Mouse (Mus musculus) hindbrain, embryonic 15.5 days (tissue): ENCODE measurements around the gene Supt4a. TPM values are rescaled to one million over a fixed set of nuclear protein-coding genes. Genes with fewer than 3 reads are reported as not detected.

Experiments used
- ATAC-seq: fragments of 200-750 bp; cut with Nextera tagmentation; 2 replicates; pipeline ENCODE4 v1.8.0; 2017; ENCODE audit warnings: low read depth, moderate number of reproducible peaks, moderate TSS enrichment; ENCODE audit not compliant: low FRiP score
- H3K27ac ChIP-seq: fragments of 300-500 bp; sonication (generic); replicated peaks from 2 replicates; pipeline ENCODE4 v1.5.1; 2015; ENCODE audit warnings: mild to moderate bottlenecking, inconsistent platforms
- H3K27me3 ChIP-seq: fragments of 300-500 bp; sonication (generic); 2 replicates; pipeline ENCODE4 v1.6.1; 2015; ENCODE audit warnings: control low read depth, inconsistent platforms
- H3K36me3 ChIP-seq: fragments of 300-500 bp; sonication (generic); 2 replicates; pipeline ENCODE4 v1.6.1; 2015; ENCODE audit warnings: control low read depth, inconsistent platforms
- H3K4me1 ChIP-seq: fragments of 300-500 bp; sonication (generic); replicated peaks from 2 replicates; pipeline ENCODE4 v1.6.1; 2015; ENCODE audit warnings: control low read depth, inconsistent platforms
- H3K4me2 ChIP-seq: fragments of 300-500 bp; sonication (generic); 2 replicates; pipeline ENCODE4 v1.6.1; 2015; ENCODE audit warnings: moderate library complexity, mild to moderate bottlenecking, inconsistent platforms
- H3K4me3 ChIP-seq: fragments of 300-500 bp; sonication (generic); 2 replicates; pipeline ENCODE4 v1.5.1; 2015; ENCODE audit warnings: mild to moderate bottlenecking, inconsistent platforms
- H3K9ac ChIP-seq: fragments of 300-500 bp; sonication (generic); 2 replicates; pipeline ENCODE4 v1.6.1; 2015; ENCODE audit warnings: inconsistent platforms
- H3K9me3 ChIP-seq: fragments of 300-500 bp; sonication (generic); 2 replicates; pipeline ENCODE4 v1.6.1; 2016; ENCODE audit warnings: control low read depth, inconsistent platforms
- WGBS: fragments of 180-500 bp; shearing (Covaris S2); methylation state at CpG from one replicate; pipeline ENCODE4 v1.1.7; 2015; 5-methylcytosine and 5-hydroxymethylcytosine counted together
- polyA plus RNA-seq: library from polyadenylated mRNA; unstranded; fragments of >200 nt; fragmentation: Nextera tagmentation; extraction: Ambion mirVana; gene quantifications from 2 replicates; pipeline ENCODE4 v1.2.1, GENCODE M21; 2015

Gene Supt4a
- polyA plus RNA-seq, 1 experiment from 2014 or later: 130 TPM

GRCm38 (mm10) chr11:87762702-87763385 lies 25.5 kb downstream of the Supt4a start:
- H3K4me2 ChIP-seq: peak overlapping the region; percentile 96
- H3K36me3 ChIP-seq: peaks cover 13% of the 10 kb centered on the region
- WGBS: 40% methylated on average over 12 of the region's 12 CpGs
- ATAC-seq: no peak
- H3K27ac ChIP-seq: peak overlapping the region; percentile 83
- no peaks in the 10 kb centered on the region for H3K9me3 ChIP-seq
- peak overlapping the region; percentile 72 for H3K4me3 ChIP-seq
- H3K9ac ChIP-seq: peak overlapping the region; percentile 63
- H3K4me1 ChIP-seq: peaks cover 50% of the 10 kb centered on the region
- no peaks in the 10 kb centered on the region for H3K27me3 ChIP-seq

GRCm38 (mm10) chr11:87763511-87763987 lies 26.2 kb downstream of the Supt4a start:
- no peaks in the 10 kb centered on the region for H3K27me3 ChIP-seq
- H3K27ac ChIP-seq: peak overlapping the region; percentile 83
- no peaks in the 10 kb centered on the region for H3K9me3 ChIP-seq
- H3K4me1 ChIP-seq: peaks cover 50% of the 10 kb centered on the region
- H3K36me3 ChIP-seq: peaks cover 18% of the 10 kb centered on the region
- H3K4me3 ChIP-seq: peak overlapping the region; percentile 72
- peak overlapping the region; percentile 63 for H3K9ac ChIP-seq
- 2% methylated on average over 16 of the region's 17 CpGs for WGBS
- H3K4me2 ChIP-seq: peak overlapping the region; percentile 96
- peak; percentile 73 for ATAC-seq

- no peaks in the 10 kb centered on the region for H3K27me3 ChIP-seq
These were observed 26.9 kb downstream of the Supt4a start for GRCm38 (mm10) chr11:87763988-87764876.

GRCm38 (mm10) chr11:87768745-87769144 lies 31.4 kb downstream of the Supt4a start:
- no peaks in the 10 kb centered on the region for H3K9me3 ChIP-seq
- peaks cover 15% of the 10 kb centered on the region for H3K4me1 ChIP-seq
- H3K36me3 ChIP-seq: peaks cover 50% of the 10 kb centered on the region
- 93% methylated on average over 4 of the region's 4 CpGs for WGBS
- H3K4me3 ChIP-seq: no peak overlapping the region
- H3K9ac ChIP-seq: no peak overlapping the region
- no peak overlapping the region for H3K27ac ChIP-seq
- ATAC-seq: no peak
- no peak overlapping the region for H3K4me2 ChIP-seq
- H3K27me3 ChIP-seq: no peaks in the 10 kb centered on the region

More at GRCm38 (mm10) chr11:87763988-87764876, 26.9 kb downstream of the Supt4a start:
- H3K9me3 ChIP-seq: no peaks in the 10 kb centered on the region
- under 1% methylated on average over 65 of the region's 65 CpGs for WGBS
- peak overlapping the region; percentile 96 for H3K4me2 ChIP-seq
- ATAC-seq: peak; percentile 44
- peaks cover 22% of the 10 kb centered on the region for H3K36me3 ChIP-seq
- H3K9ac ChIP-seq: peak overlapping the region; percentile 63
- H3K4me3 ChIP-seq: peak overlapping the region; percentile 72
- peak overlapping the region; percentile 83 for H3K27ac ChIP-seq
- H3K4me1 ChIP-seq: peaks cover 50% of the 10 kb centered on the region

- H3K4me1 ChIP-seq: no peaks in the 10 kb centered on the region
- H3K9ac ChIP-seq: no peak overlapping the region
- 61% methylated on average over 3 of the region's 3 CpGs for WGBS
- H3K4me3 ChIP-seq: no peak overlapping the region
- H3K9me3 ChIP-seq: no peaks in the 10 kb centered on the region
- no peak for ATAC-seq
- no peak overlapping the region for H3K4me2 ChIP-seq
- no peaks in the 10 kb centered on the region for H3K27me3 ChIP-seq
- peaks cover 57% of the 10 kb centered on the region for H3K36me3 ChIP-seq
- no peak overlapping the region for H3K27ac ChIP-seq
These were observed 33.6 kb downstream of the Supt4a start for GRCm38 (mm10) chr11:87770989-87771388.

- H3K36me3 ChIP-seq: peaks cover 61% of the 10 kb centered on the region
- 87% methylated on average over 3 of the region's 3 CpGs for WGBS
These were observed 35.0 kb downstream of the Supt4a start for GRCm38 (mm10) chr11:87772354-87772753.

GRCm38 (mm10) chr11:87778100-87778765 lies 40.9 kb downstream of the Supt4a start:
- H3K36me3 ChIP-seq: peaks cover 43% of the 10 kb centered on the region
- WGBS: 9% methylated on average over 26 of the region's 32 CpGs
- H3K27me3 ChIP-seq: no peaks in the 10 kb centered on the region
- peak overlapping the region; percentile 31 for H3K9ac ChIP-seq
- no peak overlapping the region for H3K27ac ChIP-seq
- peak; percentile 72 for ATAC-seq
- H3K4me1 ChIP-seq: peaks cover 15% of the 10 kb centered on the region
- H3K4me2 ChIP-seq: peak overlapping the region; percentile 54
- peak overlapping the region; percentile 25 for H3K4me3 ChIP-seq
- no peaks in the 10 kb centered on the region for H3K9me3 ChIP-seq

More at GRCm38 (mm10) chr11:87772354-87772753, 35.0 kb downstream of the Supt4a start:
- no peak overlapping the region for H3K4me2 ChIP-seq
- H3K27me3 ChIP-seq: no peaks in the 10 kb centered on the region
- H3K27ac ChIP-seq: no peak overlapping the region
- H3K9ac ChIP-seq: no peak overlapping the region
- no peak overlapping the region for H3K4me3 ChIP-seq
- no peak for ATAC-seq
- H3K9me3 ChIP-seq: no peaks in the 10 kb centered on the region
- no peaks in the 10 kb centered on the region for H3K4me1 ChIP-seq

- H3K36me3 ChIP-seq: peaks cover 41% of the 10 kb centered on the region
- peaks cover 15% of the 10 kb centered on the region for H3K4me1 ChIP-seq
- H3K4me2 ChIP-seq: peak overlapping the region; percentile 54
- no peaks in the 10 kb centered on the region for H3K27me3 ChIP-seq
- H3K9ac ChIP-seq: no peak overlapping the region
- peak; percentile 33; the same call in 1 of the 2 replicates for ATAC-seq
- H3K4me3 ChIP-seq: no peak overlapping the region
- WGBS: 44% methylated on average over 12 of the region's 12 CpGs
- no peak overlapping the region for H3K27ac ChIP-seq
- H3K9me3 ChIP-seq: no peaks in the 10 kb centered on the region
These were observed 41.6 kb downstream of the Supt4a start for GRCm38 (mm10) chr11:87778915-87779314.

- WGBS: 86% methylated on average over 4 of the region's 4 CpGs
- H3K9ac ChIP-seq: no peak overlapping the region
- no peak for ATAC-seq
- H3K4me1 ChIP-seq: peaks cover 15% of the 10 kb centered on the region
- H3K27ac ChIP-seq: no peak overlapping the region
- H3K36me3 ChIP-seq: peaks cover 41% of the 10 kb centered on the region
- no peak overlapping the region for H3K4me2 ChIP-seq
- no peak overlapping the region for H3K4me3 ChIP-seq
- no peaks in the 10 kb centered on the region for H3K27me3 ChIP-seq
- H3K9me3 ChIP-seq: no peaks in the 10 kb centered on the region
These were observed 42.0 kb downstream of the Supt4a start for GRCm38 (mm10) chr11:87779392-87779791.

- no peak for ATAC-seq
- H3K4me3 ChIP-seq: no peak overlapping the region
- 91% methylated on average over 8 of the region's 8 CpGs for WGBS
- no peaks in the 10 kb centered on the region for H3K9me3 ChIP-seq
- H3K4me1 ChIP-seq: peaks cover 15% of the 10 kb centered on the region
- no peak overlapping the region for H3K9ac ChIP-seq
- H3K36me3 ChIP-seq: peaks cover 46% of the 10 kb centered on the region
- no peaks in the 10 kb centered on the region for H3K27me3 ChIP-seq
- no peak overlapping the region for H3K4me2 ChIP-seq
- no peak overlapping the region for H3K27ac ChIP-seq
These were observed 42.8 kb downstream of the Supt4a start for GRCm38 (mm10) chr11:87780130-87780529.

- no peak overlapping the region for H3K9ac ChIP-seq
- 92% methylated on average over 6 of the region's 6 CpGs for WGBS
- no peak overlapping the region for H3K4me3 ChIP-seq
- H3K36me3 ChIP-seq: peaks cover 4% of the 10 kb centered on the region
- ATAC-seq: no peak
- no peaks in the 10 kb centered on the region for H3K9me3 ChIP-seq
- H3K4me1 ChIP-seq: no peaks in the 10 kb centered on the region
- no peak overlapping the region for H3K4me2 ChIP-seq
- no peaks in the 10 kb centered on the region for H3K27me3 ChIP-seq
- H3K27ac ChIP-seq: no peak overlapping the region
These were observed 52.7 kb downstream of the Supt4a start for GRCm38 (mm10) chr11:87790088-87790487.
